Mouse (Mus musculus): ENCODE measurements around the gene Ptprq.

The Ptprq gene

DNA sequence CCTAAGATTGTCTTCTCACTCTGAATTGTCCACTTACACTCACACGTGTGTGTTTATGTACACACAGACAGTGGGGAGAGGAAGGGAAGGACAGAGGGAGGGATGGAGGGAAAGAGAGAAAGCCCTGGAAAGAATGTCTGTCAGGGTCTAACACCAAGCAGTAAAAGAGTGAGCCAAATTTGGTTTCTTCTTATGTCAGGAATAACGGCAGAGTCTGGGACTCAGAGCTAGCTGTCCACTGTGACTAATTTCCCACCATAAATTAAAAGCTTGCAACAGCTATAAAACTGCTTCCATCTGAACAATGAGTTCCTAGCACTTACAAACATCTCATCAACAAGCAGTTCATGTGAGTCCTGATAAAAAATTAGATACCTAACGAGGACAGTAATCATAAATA is 91.7 kb downstream of the Ptprq start:
- no peak for DNase-seq (ENCODE audit: low spot score)

DNA sequence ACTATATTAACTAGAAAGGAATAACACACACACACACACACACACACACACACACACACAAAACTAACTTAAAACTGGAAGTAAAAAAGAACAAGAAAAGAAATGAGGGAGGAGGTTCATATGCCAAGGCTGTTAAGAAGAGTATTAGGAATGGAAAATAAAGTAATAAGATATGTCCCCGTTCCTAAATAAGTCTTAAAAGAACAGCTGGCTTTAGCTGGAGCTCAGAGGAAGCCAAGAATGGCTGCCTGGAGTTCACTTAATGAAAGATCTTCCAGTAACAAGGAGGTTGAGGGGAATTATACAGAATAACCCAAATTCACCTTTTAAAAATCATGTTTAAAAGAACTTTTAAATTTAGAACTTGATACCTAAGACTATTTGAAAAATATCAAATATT is 93.2 kb downstream of the Ptprq start:
- DNase-seq (ENCODE audit: low spot score), result no peak

DNA sequence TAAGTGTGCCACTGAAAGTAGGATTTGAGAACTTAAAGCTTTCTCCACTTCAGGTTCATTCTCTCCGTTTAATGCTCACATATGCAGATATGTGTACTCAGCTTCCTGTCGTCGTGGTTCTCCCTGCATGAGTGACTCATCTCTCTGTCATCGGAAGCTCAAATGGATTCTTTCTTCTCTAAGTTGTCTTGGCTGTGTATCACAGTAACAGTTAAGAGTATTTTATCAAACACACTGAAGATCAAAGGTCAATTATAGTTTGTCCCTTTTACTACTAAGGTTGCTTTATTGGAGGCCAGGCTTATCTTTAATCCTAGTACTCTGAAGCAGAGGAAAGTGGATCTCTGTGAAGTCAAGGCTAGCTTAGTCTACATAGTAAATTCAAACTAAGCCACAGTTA is 95.6 kb downstream of the Ptprq start:
- no peak for DNase-seq (ENCODE audit: low spot score)

DNA sequence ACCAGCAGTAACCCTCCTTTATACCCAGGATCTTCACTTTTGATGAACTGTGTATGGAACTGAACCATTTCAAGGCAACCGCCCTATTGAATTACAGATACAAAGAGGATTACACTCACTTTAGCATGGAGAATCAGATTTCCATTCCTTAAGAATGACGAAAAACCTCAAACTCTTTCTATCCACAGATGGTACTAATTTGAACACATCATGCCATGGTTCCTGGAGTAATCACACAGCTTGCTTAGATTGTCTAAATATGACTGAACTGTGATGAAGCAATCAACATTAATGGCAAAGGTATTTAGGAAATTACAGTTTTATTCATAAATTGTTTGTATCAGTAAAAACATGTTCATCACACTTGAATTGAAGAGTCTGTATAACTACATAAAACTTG is 104.4 kb downstream of the Ptprq start:
- no peak for DNase-seq (ENCODE audit: low spot score)

DNA sequence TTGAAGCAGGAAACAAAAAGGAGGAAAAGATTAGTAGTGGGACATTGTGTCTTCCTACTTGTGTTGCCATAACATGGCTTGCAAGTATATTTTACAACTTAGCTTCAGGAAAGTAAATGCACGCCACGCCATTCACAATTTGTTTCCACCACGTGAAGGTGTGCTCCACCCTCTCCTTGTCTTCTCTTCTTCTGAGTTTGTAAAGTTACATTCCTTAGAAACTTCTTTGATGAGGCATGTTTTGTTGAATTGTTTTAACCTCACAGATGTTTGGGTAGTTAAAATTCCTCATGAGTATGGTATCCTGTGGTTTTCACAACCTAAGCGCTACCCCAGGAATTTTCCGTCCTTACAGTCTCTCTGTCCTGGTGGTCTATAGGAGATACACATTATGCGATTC is 118.5 kb downstream of the Ptprq start:
- no peak for DNase-seq (ENCODE audit: low spot score)

DNA sequence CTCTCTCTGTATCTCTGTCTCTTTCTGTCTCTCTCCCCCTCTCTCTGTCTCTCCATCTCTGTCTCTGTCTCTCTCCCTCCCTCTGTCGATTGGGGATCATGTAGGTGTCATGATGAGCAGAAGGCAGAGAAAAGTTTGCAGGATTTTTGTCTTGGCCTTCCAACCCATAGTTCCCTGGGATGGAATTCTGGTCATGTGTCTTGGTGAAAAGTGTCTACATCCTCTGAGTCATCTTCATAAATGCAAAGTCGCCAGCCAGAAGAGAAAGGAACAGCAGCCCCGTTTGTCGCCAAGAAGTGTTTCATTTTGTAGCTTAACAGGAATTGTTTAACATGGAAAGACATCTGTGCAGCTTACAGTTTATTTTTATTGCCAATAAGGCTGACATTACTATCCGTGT is 136.5 kb downstream of the Ptprq start:
- DNase-seq (ENCODE audit: low spot score), result no peak

DNA sequence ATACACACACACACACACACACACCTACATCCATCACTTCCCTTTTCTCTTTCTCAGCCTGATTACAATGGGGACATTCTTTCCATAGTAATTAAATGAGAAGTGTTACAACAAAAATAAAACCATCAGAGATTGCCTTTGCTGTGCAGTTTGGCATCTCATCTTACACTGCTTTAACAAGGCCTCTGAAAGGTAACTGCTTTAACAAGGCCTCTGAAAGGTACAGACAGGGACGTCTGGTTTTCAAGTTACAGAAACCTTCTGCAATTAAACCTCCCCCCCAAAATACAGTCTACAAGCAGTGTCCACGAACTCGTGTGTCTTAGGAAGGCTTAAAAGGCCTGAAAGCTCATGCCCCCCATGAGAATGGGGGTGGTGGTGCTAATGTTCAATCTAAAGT is 150.8 kb downstream of the Ptprq start:
- DNase-seq (ENCODE audit: low spot score), result no peak

DNA sequence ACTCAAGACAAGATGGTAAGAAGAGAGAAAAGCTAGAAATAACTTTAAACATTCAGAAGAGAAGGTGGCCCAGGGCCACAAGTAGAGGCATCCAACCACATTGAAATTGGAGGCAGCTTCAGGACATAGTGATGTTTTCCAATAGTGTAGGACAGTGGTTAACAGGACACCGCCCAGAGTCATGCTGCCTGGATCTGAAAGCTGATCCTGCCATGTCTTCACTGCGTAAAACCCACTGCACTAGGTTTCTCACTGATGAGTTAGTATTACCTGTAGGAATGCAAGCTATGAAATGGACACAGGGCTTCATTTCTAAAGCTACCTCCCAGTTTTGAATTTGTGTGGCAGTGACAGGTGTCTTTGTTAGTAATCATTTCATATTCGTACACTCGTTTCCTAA is 151.6 kb downstream of the Ptprq start:
- DNase-seq (ENCODE audit: low spot score), result no peak

DNA sequence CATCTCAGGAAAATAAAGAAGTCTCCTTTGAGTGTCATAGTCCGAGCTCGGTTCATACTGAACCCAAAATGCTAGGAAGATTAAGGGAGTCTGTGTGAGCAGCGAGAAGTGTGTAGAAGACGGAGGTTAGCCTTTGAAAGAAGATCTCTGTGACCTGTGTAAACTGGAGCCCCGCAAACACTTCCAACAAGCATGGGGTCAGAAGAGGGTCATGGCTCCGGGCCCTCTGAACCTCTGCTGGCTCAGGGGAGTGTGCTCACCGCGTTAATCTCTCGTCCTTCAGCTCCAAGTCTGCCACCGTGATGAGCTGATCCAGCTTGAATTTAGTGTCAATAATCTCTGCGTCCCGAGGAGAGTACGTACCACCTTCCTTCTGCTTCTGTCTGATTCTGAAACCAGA is 157.0 kb downstream of the Ptprq start:
- DNase-seq (ENCODE audit: low spot score), result no peak

DNA sequence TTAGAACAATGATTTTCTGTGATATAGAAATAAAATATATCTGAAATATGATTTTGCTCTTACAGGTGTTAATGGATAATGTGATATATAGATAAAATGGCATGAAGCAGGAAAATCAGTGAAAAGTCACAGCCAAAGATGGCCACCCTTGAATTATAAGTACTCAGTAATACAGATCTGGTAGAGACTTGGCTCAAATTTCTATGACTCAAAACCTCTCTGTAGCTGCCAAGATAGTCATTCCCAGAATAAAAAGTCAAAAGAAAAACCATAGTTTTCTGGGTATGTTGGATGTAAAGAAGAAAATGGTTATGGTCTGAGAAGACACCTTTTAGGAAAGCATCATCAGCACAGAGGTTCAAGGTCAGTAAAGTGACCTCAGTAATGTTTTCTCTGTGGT is 159.0 kb downstream of the Ptprq start:
- DNase-seq (ENCODE audit: low spot score), result no peak

DNA sequence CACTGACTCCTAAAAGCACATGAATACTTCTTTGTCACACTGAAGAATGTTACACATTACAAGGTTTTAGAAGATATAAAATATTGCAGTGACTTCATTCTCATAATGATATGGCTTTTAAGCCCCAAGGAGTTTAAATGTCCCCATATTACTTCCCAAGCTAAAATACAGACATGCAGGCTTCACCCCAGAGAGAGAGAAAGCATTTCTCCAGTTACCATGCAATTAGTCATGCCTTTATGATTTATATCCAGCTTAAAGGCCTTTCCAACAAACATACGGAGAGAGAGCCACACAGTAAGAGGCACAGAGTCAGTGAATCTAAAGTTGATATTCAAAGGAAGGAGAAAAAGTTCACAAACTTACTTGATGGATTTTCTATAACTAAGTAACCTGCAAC is 176.8 kb downstream of the Ptprq start:
- no peak for DNase-seq (ENCODE audit: low spot score)

DNA sequence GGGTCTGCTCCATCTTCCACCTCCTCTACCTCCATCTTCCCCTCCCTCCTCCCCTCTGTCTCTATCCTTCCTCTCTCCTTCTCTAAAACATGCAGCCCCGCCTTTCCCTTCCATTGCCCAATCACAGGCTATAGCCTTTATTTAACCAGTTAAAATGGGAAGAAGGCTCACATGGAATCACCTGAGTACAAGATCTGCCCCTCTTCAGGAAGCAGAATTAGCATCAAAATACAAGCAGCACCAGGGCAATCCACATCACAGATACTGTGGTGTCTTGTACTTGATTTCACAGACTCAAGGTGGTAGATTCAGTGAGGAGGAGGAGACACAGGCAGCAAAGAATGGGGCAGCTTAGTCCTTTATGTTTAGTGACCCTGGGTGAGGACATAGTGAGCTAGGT is 191.1 kb downstream of the Ptprq start:
- no peak for DNase-seq (ENCODE audit: low spot score)

DNA sequence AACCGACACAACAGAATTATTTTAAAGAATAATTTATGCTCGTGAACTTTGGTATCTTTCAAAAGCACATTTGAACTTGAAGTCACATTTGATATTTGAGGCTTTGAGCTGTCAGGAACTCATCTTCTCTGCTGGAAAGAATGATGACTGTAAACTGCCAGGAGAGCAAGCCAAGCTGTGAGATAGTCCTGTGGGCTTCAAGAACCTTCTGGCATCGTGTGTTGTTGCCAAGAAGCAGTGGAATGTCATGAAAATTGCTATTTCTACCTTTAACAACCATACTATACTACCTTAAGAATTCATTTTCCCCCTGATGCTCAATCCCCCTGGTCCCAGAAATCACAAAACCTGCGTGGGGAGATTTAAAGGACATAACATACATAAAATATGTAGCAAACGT is 200.6 kb downstream of the Ptprq start:
- DNase-seq (ENCODE audit: low spot score), result no peak

DNA sequence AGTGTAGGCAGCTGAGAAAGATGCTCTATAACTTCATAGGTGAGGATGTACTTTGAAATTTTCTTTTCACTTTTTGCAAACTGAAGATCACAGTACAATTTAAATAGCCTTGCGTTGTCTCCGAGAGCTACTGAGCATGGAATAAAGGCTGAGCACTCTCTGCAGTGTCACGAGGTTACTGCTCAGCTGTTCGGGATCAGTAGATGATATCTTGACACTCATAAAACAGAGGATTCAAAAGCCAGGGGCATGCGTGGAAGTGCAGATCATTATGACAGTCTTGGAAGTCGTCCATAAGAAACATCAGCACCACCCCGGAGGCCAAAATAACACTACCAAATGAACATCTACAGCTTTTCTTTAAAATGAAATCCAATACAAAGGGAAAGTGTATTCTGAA is 203.2 kb downstream of the Ptprq start:
- no peak for DNase-seq (ENCODE audit: low spot score)

DNA sequence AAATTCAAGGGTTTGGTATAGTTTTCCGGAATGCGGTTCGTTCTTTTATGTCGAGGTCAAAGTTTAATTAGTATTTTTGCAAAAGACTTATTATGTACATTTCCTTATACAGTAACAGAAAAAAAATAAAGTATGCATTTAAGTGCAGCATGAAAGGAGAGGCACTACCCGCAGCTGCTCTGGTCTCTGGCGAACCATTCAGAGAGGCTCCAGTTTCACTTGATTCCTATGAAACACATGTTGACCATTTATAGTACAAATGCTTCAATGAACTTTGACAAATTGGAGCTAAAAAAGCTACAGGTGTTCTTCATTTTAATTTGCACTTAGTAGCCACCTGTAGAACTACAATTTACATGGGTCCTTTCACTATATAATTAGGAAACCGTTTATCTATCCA is 205.1 kb downstream of the Ptprq start:
- DNase-seq (ENCODE audit: low spot score), result no peak

DNA sequence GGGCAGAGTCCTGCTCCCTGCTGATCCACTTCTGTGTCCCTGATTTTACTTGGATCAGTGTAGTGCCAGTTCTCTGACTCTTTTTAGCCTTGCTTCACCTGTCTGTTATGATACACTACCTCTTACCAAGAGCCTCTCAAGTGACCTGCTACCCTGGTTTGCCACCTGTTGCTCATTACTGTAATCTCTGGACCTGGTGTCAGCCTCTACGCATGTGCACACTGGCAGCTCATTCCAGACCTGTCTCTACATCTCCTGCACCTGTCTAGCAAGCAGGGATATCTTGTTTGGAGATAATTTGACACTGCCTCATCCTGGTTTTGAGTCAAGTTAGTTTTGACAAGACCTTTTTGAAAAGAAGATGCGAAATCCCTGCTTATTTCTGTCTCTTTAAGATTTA is 213.5 kb downstream of the Ptprq start:
- no peak for DNase-seq (ENCODE audit: low spot score)

DNA sequence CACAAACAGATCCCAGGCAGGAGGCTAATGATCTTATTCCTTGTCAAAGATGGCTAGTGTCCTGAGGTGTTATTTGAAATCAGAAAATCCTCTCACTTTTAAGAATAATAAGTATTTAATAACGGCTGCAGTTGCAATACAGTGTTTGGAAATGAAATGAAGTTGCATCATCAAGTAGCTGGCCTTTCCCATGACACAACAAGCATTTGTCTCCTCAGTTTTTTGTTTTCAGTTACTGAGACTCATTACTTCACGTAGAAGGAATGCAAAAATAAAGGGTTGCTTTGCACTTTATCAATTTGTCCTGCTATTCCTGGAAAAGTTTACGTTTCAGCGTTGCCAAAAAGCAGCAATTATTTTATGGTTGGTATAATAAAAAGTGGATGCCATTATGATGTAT is 216.4 kb downstream of the Ptprq start:
- no peak for DNase-seq (ENCODE audit: low spot score)

DNA sequence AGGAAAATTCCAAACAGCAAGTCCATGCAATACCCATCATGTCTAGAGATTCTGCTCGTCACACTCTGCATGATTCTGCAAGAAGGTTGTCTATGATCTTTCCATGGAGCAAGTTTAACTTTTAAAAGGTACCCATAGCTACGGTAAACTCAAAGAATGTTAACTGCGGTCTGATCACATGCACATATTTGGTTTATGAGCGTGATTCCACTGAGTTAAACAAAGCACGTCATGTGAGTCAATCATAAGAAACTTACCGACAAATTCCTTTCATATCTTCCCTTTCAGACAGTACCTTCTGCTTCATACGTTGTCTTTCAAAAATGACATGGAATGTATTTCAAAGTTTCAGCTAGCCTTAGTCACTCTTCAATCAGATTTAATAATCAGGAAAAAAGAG is 217.7 kb downstream of the Ptprq start:
- no peak for DNase-seq (ENCODE audit: low spot score)

DNA sequence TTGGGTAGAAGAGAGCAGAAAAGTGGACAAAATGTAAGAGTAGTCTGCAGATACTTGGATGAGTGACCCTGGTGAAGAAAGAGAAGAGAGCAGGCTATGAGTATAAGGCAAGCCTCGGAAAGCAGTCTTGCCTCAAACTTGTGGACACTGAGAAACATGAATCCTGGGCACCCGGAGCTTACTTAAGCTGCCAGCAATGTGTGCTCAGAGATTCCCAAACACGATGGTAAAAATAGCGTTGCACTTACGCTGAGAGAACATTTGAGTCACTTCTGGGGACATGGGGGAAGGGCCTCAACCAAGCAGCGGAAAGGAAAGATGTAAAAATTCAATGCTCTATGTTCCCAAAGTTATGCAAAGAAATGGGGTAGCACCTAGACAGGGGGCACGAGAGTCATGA is 220.2 kb downstream of the Ptprq start:
- DNase-seq (ENCODE audit: low spot score), result no peak

DNA sequence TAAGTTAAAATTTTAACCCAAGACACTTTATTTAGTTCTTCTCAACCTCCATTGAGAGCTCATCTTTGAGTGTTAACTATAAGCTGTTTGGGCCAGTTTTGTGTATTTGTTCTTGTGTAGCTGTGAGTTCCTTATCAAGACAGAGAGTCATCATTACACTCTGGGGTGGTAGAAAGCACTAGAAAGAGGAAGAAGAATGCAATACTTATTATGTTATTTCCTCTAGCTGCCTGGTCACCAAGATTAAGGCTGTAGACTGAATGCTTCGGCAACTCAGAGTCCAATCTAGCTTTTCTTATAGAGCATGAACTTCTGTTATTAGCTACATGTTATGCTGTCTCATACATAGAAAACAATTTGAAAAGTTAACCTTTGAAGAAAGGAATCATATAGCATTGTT is 223.4 kb downstream of the Ptprq start:
- DNase-seq (ENCODE audit: low spot score), result no peak

DNA sequence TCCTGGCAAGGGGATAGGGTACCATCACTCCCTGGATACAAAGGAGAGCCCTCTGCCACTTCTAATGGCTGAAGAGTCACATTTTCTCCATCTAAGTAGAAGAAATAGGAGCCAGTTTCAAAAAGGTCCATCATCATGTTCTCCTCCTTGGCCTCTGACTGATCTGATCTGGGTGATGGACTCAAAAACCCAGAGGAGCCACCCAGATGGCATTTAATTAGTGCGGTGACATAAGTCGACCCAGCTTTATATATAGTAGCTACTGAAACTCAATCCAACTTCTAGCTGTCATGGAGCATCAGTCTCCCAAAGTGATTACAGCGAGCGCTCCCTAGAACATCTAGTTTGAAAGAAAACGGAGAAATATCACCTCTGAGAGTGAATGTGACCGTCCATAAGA is 225.3 kb downstream of the Ptprq start, which contains the start of gene Myf6:
Gene Myf6, minus strand, starts transcription at position 170 of the 400 bp plus-strand sequence.
- no peak for DNase-seq (ENCODE audit: low spot score)

DNA sequence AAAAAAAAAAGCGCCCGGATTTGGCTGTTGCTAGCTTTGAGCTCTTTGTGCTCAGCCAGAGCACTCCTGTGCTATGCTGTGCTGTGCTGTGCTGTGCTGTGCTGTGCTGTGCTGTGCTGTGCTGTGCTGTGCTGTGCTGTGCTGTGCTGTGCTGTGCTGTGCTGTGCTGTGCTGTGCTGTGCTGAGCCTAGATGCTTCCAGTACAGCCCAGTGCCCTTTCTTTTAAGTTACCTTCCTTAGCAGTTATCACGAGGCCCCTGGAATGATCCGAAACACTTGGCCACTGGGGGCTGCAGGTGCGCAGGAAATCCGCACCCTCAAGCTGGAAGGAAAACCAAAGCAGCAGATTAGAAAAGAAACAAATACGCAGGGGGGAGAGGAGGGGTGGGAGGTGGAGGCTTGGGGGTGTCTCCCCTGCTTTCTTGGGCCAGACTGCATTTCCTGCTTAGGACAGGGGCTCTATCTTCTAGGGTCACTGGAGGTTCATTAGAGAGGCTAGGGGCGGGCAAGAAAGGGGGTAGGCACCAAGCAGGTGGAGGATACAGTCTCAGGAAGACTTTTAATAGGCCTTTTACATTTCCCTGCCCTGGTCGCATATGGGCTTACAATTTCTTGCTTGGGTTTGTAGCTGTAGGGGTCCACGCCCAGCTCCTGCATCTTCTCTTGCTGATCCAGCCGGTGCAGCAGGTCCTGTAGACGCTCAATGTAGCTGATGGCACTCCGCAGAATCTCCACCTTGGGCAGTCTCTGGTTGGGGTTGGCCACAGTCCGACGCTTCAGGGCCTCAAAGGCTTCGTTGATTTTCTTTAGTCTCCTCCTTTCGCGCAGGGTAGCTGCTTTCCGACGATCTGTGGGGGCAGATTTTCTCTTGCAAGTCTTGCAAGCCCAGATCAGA is 226.0 kb downstream of the Ptprq start:
- DNase-seq (ENCODE audit: low spot score), result no peak

DNA sequence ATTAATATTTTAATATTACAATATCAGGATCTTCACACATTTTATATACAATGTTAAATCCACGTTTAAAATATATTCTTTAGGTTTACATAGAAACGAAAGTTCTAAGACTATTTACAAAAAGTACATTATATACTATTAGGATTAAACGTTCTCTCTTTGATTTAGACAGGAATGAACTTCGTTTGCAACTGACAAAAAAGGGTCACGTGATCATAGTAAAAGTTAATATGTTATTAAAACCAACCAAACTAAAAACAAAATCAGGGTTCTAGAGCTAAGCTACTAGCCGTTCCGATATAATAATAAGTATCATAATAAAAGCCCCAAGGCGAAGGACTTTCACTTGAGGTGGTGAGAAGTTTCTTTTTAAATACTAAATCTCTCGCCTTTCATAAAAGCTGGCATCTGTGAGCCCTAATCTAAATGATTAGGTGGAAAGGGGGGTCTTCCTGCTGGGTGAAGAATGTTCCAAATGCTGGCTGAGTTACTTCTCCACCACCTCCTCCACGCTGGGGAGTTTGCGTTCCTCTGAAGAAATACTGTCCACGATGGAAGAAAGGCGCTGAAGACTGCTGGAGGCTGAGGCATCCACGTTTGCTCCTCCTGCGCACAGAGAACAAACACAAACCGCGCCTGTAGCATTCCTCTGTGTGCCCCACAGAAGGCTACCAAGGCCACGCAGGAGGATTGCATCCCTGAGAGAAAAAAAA is 226.8 kb downstream of the Ptprq start:
- no peak for DNase-seq (ENCODE audit: low spot score)

All from ovary, postnatal 14 days (tissue).